Mouse (Mus musculus): ENCODE results near the gene Rbm42. TPM values are rescaled to one million over a fixed set of nuclear protein-coding genes. Genes with fewer than 3 reads are reported as not detected.

The Rbm42 gene
- polyA plus RNA-seq, 1 experiment from 2014 or later = 151 TPM

- WGBS = 76% methylated on average over 2 of the region's 2 CpGs
- no peak for ATAC-seq (ENCODE audit: insufficient number of reproducible peaks, insufficient read depth, low FRiP score, low TSS enrichment)
- no peak overlapping the region for H3K4me3 ChIP-seq
- no peak overlapping the region for H3K4me2 ChIP-seq (replicated peaks)
- H3K27me3 ChIP-seq = no peaks in the 10 kb centered on the region
- H3K27ac ChIP-seq = no peak overlapping the region
- H3K4me1 ChIP-seq = no peaks in the 10 kb centered on the region
- peaks cover 41% of the 10 kb centered on the region for H3K36me3 ChIP-seq
- H3K9me3 ChIP-seq = 0 out of 2 replicates have a peak, but pooled peaks cover 2% of the 10 kb centered on the region
- no peak overlapping the region for H3K9ac ChIP-seq
These were observed 35.7 kb downstream of the Rbm42 start for GRCm38 (mm10) chr7:30614454-30614853.

- H3K9me3 ChIP-seq = no peaks in the 10 kb centered on the region
- 0 out of 2 replicates have a peak, but pooled peaks have one; percentile 17 for ATAC-seq (ENCODE audit: insufficient number of reproducible peaks, insufficient read depth, low FRiP score, low TSS enrichment)
- no peak overlapping the region for H3K9ac ChIP-seq
- WGBS = 24% methylated on average over 14 of the region's 14 CpGs
- H3K4me1 ChIP-seq = no peaks in the 10 kb centered on the region
- H3K27ac ChIP-seq = no peak overlapping the region
- no peaks in the 10 kb centered on the region for H3K27me3 ChIP-seq
- peaks cover 33% of the 10 kb centered on the region for H3K36me3 ChIP-seq
- no peak overlapping the region for H3K4me3 ChIP-seq
- H3K4me2 ChIP-seq (replicated peaks) = no peak overlapping the region
These were observed 36.5 kb downstream of the Rbm42 start for GRCm38 (mm10) chr7:30613529-30614112.

GRCm38 (mm10) chr7:30612654-30613402 lies 37.3 kb downstream of the Rbm42 start, which contains the start of gene Upk1a:
Upk1a (minus strand) TSS chr7:30612847.
- H3K27me3 ChIP-seq = no peaks in the 10 kb centered on the region
- no peaks in the 10 kb centered on the region for H3K9me3 ChIP-seq
- WGBS = 70% methylated on average over 8 of the region's 8 CpGs
- no peaks in the 10 kb centered on the region for H3K4me1 ChIP-seq
- peaks cover 25% of the 10 kb centered on the region for H3K36me3 ChIP-seq
- H3K9ac ChIP-seq = no peak within 1 kb of the TSS
- 0 out of 2 replicates have a peak, but pooled peaks have one; percentile 17 for ATAC-seq (ENCODE audit: insufficient number of reproducible peaks, insufficient read depth, low FRiP score, low TSS enrichment)
- no peak within 1 kb of the TSS for H3K4me2 ChIP-seq (replicated peaks)
- H3K4me3 ChIP-seq = no peak within 1 kb of the TSS
- H3K27ac ChIP-seq = no peak within 1 kb of the TSS

GRCm38 (mm10) chr7:30610043-30610442 lies 40.1 kb downstream of the Rbm42 start:
- H3K4me3 ChIP-seq = no peak overlapping the region
- H3K9me3 ChIP-seq = no peaks in the 10 kb centered on the region
- ATAC-seq (ENCODE audit: insufficient number of reproducible peaks, insufficient read depth, low FRiP score, low TSS enrichment) = no peak
- no peaks in the 10 kb centered on the region for H3K36me3 ChIP-seq
- no peak overlapping the region for H3K9ac ChIP-seq
- H3K27me3 ChIP-seq = no peaks in the 10 kb centered on the region
- WGBS = 58% methylated on average over 7 of the region's 7 CpGs
- no peak overlapping the region for H3K4me2 ChIP-seq (replicated peaks)
- no peaks in the 10 kb centered on the region for H3K4me1 ChIP-seq
- no peak overlapping the region for H3K27ac ChIP-seq

GRCm38 (mm10) chr7:30608476-30608875 lies 41.6 kb downstream of the Rbm42 start:
- H3K27ac ChIP-seq = no peak overlapping the region
- H3K4me2 ChIP-seq (replicated peaks) = no peak overlapping the region
- H3K4me1 ChIP-seq = no peaks in the 10 kb centered on the region
- H3K36me3 ChIP-seq = no peaks in the 10 kb centered on the region
- no peak for ATAC-seq (ENCODE audit: insufficient number of reproducible peaks, insufficient read depth, low FRiP score, low TSS enrichment)
- H3K27me3 ChIP-seq = no peaks in the 10 kb centered on the region
- no peak overlapping the region for H3K9ac ChIP-seq
- no peaks in the 10 kb centered on the region for H3K9me3 ChIP-seq
- WGBS = 50% methylated on average over 14 of the region's 16 CpGs
- H3K4me3 ChIP-seq = no peak overlapping the region

GRCm38 (mm10) chr7:30607706-30608309 lies 42.3 kb downstream of the Rbm42 start:
- ATAC-seq (ENCODE audit: insufficient number of reproducible peaks, insufficient read depth, low FRiP score, low TSS enrichment) = 0 out of 2 replicates have a peak, but pooled peaks have one; percentile 41

GRCm38 (mm10) chr7:30604944-30605343 lies 45.2 kb downstream of the Rbm42 start:
- no peak for ATAC-seq (ENCODE audit: insufficient number of reproducible peaks, insufficient read depth, low FRiP score, low TSS enrichment)
- H3K9ac ChIP-seq = no peak overlapping the region
- no peaks in the 10 kb centered on the region for H3K36me3 ChIP-seq

More at GRCm38 (mm10) chr7:30607706-30608309, 42.3 kb downstream of the Rbm42 start:
- Histone ChIP-seq H3K4me3 (no peak overlapping the region), H3K9me3 (no peaks in the 10 kb centered on the region), H3K27ac (no peak overlapping the region), H3K4me2 (replicated peaks) (no peak overlapping the region), H3K4me1 (no peaks in the 10 kb centered on the region), H3K27me3 (no peaks in the 10 kb centered on the region), H3K36me3 (no peaks in the 10 kb centered on the region), H3K9ac (no peak overlapping the region)
- 33% methylated on average over 8 of the region's 8 CpGs for WGBS

GRCm38 (mm10) chr7:30604424-30604823 lies 45.7 kb downstream of the Rbm42 start:
- no peak overlapping the region for H3K27ac ChIP-seq
- H3K9ac ChIP-seq = no peak overlapping the region
- H3K4me3 ChIP-seq = no peak overlapping the region
- no peaks in the 10 kb centered on the region for H3K9me3 ChIP-seq
- H3K4me1 ChIP-seq = no peaks in the 10 kb centered on the region
- no peaks in the 10 kb centered on the region for H3K27me3 ChIP-seq
- H3K4me2 ChIP-seq (replicated peaks) = no peak overlapping the region
- 42% methylated on average over 8 of the region's 8 CpGs for WGBS
- no peaks in the 10 kb centered on the region for H3K36me3 ChIP-seq
- ATAC-seq (ENCODE audit: insufficient number of reproducible peaks, insufficient read depth, low FRiP score, low TSS enrichment) = no peak

More at GRCm38 (mm10) chr7:30604944-30605343, 45.2 kb downstream of the Rbm42 start:
- H3K27me3 ChIP-seq = no peaks in the 10 kb centered on the region
- H3K9me3 ChIP-seq = no peaks in the 10 kb centered on the region
- WGBS = 88% methylated on average over 8 of the region's 8 CpGs
- no peak overlapping the region for H3K27ac ChIP-seq
- no peaks in the 10 kb centered on the region for H3K4me1 ChIP-seq
- no peak overlapping the region for H3K4me3 ChIP-seq
- no peak overlapping the region for H3K4me2 ChIP-seq (replicated peaks)

- 0 out of 2 replicates have a peak, but pooled peaks cover 2% of the 10 kb centered on the region for H3K9me3 ChIP-seq
- H3K9ac ChIP-seq = no peak overlapping the region
- no peaks in the 10 kb centered on the region for H3K36me3 ChIP-seq
- no peak for ATAC-seq (ENCODE audit: insufficient number of reproducible peaks, insufficient read depth, low FRiP score, low TSS enrichment)
- no peak overlapping the region for H3K27ac ChIP-seq
- no peaks in the 10 kb centered on the region for H3K27me3 ChIP-seq
- H3K4me1 ChIP-seq = no peaks in the 10 kb centered on the region
- H3K4me3 ChIP-seq = no peak overlapping the region
- 18% methylated on average over 2 of the region's 3 CpGs for WGBS
- no peak overlapping the region for H3K4me2 ChIP-seq (replicated peaks)
These were observed 47.5 kb downstream of the Rbm42 start for GRCm38 (mm10) chr7:30602583-30602982.

- Histone ChIP-seq H3K9ac (no peak overlapping the region), H3K9me3 (0 out of 2 replicates have a peak, but pooled peaks cover 2% of the 10 kb centered on the region), H3K27ac (no peak overlapping the region), H3K36me3 (no peaks in the 10 kb centered on the region), H3K4me3 (no peak overlapping the region), H3K4me1 (no peaks in the 10 kb centered on the region), H3K27me3 (no peaks in the 10 kb centered on the region), H3K4me2 (replicated peaks) (no peak overlapping the region)
- 74% methylated on average over 7 of the region's 7 CpGs for WGBS
- no peak for ATAC-seq (ENCODE audit: insufficient number of reproducible peaks, insufficient read depth, low FRiP score, low TSS enrichment)
These were observed 49.5 kb downstream of the Rbm42 start for GRCm38 (mm10) chr7:30600651-30601050.

- Histone ChIP-seq H3K9ac (no peak overlapping the region), H3K36me3 (no peaks in the 10 kb centered on the region), H3K4me2 (replicated peaks) (no peak overlapping the region), H3K9me3 (0 out of 2 replicates have a peak, but pooled peaks cover 2% of the 10 kb centered on the region), H3K27ac (no peak overlapping the region), H3K4me1 (no peaks in the 10 kb centered on the region), H3K4me3 (no peak overlapping the region), H3K27me3 (no peaks in the 10 kb centered on the region)
- peak; percentile 90 for ATAC-seq (ENCODE audit: insufficient number of reproducible peaks, insufficient read depth, low FRiP score, low TSS enrichment)
- WGBS = 4% methylated on average over 16 of the region's 16 CpGs
These were observed 50.2 kb downstream of the Rbm42 start for GRCm38 (mm10) chr7:30599933-30600353.

Measured in embryonic facial prominence, embryonic 12.5 days (tissue).